Mouse (Mus musculus) thymus, postnatal 14 days (tissue): ENCODE results near the gene Kras.

Source experiments
- DNase-seq: peaks from one replicate; pipeline ENCODE4 v3.0.0; 2021

The Kras gene

GRCm38 (mm10) chr6:145247886-145248285, 2.2 kb downstream of the Kras start:
- DNase-seq, result no peak

GRCm38 (mm10) chr6:145246841-145247240, 3.2 kb downstream of the Kras start:
- no peak for DNase-seq

GRCm38 (mm10) chr6:145242521-145242920, 7.5 kb downstream of the Kras start:
- DNase-seq, result no peak

- no peak for DNase-seq
Measured at GRCm38 (mm10) chr6:145240285-145240684, 9.8 kb downstream of the Kras start.

- no peak for DNase-seq
Measured at GRCm38 (mm10) chr6:145237148-145237547, 12.9 kb downstream of the Kras start.

GRCm38 (mm10) chr6:145235367-145235766, 14.7 kb downstream of the Kras start:
- DNase-seq, result no peak

GRCm38 (mm10) chr6:145234391-145234790, 15.6 kb downstream of the Kras start:
- DNase-seq, result no peak

GRCm38 (mm10) chr6:145226296-145226695, 23.7 kb downstream of the Kras start:
- DNase-seq, result no peak

- DNase-seq, result no peak
Measured at GRCm38 (mm10) chr6:145224246-145224645, 25.8 kb downstream of the Kras start.

- no peak for DNase-seq
Measured at GRCm38 (mm10) chr6:145215826-145216225, 34.2 kb downstream of the Kras start.

- DNase-seq, result no peak
Measured at GRCm38 (mm10) chr6:145213916-145214315, 36.1 kb downstream of the Kras start.

- no peak for DNase-seq
Measured at GRCm38 (mm10) chr6:145211376-145212305, 38.4 kb downstream of the Kras start.

GRCm38 (mm10) chr6:145210816-145211338, 39.2 kb downstream of the Kras start, which contains the start of the genes Casc1 and Etfrf1:
Gene Casc1 (minus strand): TSS chr6:145211005.
Gene Etfrf1 (plus strand): TSS chr6:145211134.
- DNase-seq, result peak; percentile 98

GRCm38 (mm10) chr6:145210056-145210680, 39.9 kb downstream of the Kras start:
- DNase-seq, result no peak

GRCm38 (mm10) chr6:145205142-145205541, 44.9 kb downstream of the Kras start:
- no peak for DNase-seq

GRCm38 (mm10) chr6:145204440-145204839, 45.6 kb downstream of the Kras start:
- no peak for DNase-seq

GRCm38 (mm10) chr6:145202432-145203125, 47.5 kb downstream of the Kras start:
- DNase-seq, result no peak

GRCm38 (mm10) chr6:145197949-145198686, 51.9 kb downstream of the Kras start:
- DNase-seq, result no peak

GRCm38 (mm10) chr6:145193446-145193845, 56.6 kb downstream of the Kras start:
- DNase-seq, result peak; percentile 68

GRCm38 (mm10) chr6:145193038-145193437, 57.0 kb downstream of the Kras start:
- DNase-seq, result no peak

- DNase-seq, result peak; percentile 51
Measured at GRCm38 (mm10) chr6:145187093-145188088, 62.6 kb downstream of the Kras start.
